Mouse (Mus musculus): Measurements from ENCODE around the gene Vmn1r183. TPM values are rescaled to one million over a fixed set of nuclear protein-coding genes. Genes with fewer than 3 reads are reported as not detected.

The Vmn1r183 gene
- polyA plus RNA-seq (2014; fragmentation: Illumina TruSeq; extraction: RNeasy Lipid Tissue Mini Kit (QIAGEN cat#74804); ENCODE audit: low read depth, low replicate concordance) = not detected

GRCm38 (mm10) chr7:24052660-24053304, at the start of gene Vmn1r183:
TSS of gene Vmn1r183 (plus strand) at chr7:24053254.

GRCm38 (mm10) chr7:24081634-24082431, 28.8 kb downstream of the Vmn1r183 start, which contains the start of gene Zfp180:
TSS of gene Zfp180 (plus strand) at chr7:24081924.

GRCm38 (mm10) chr7:24112156-24112856, 59.3 kb downstream of the Vmn1r183 start, which contains the start of gene Zfp112:
TSS of gene Zfp112 (plus strand) at chr7:24112314.

Other genes starting within 250 kb of the Vmn1r183 start
- gene Vmn1r175, start 242.6 kb upstream of the Vmn1r183 start, polyA plus RNA-seq (2014; fragmentation: Illumina TruSeq; extraction: RNeasy Lipid Tissue Mini Kit (QIAGEN cat#74804); ENCODE audit: low read depth, low replicate concordance) = not detected
- not detected for gene Vmn1r176, start 215.9 kb upstream of the Vmn1r183 start, polyA plus RNA-seq (2014; fragmentation: Illumina TruSeq; extraction: RNeasy Lipid Tissue Mini Kit (QIAGEN cat#74804); ENCODE audit: low read depth, low replicate concordance)
- not detected for gene Vmn1r177, start 186.8 kb upstream of the Vmn1r183 start, polyA plus RNA-seq (2014; fragmentation: Illumina TruSeq; extraction: RNeasy Lipid Tissue Mini Kit (QIAGEN cat#74804); ENCODE audit: low read depth, low replicate concordance)
- gene Vmn1r178, start 161.2 kb upstream of the Vmn1r183 start, polyA plus RNA-seq (2014; fragmentation: Illumina TruSeq; extraction: RNeasy Lipid Tissue Mini Kit (QIAGEN cat#74804); ENCODE audit: low read depth, low replicate concordance) = not detected
- gene Vmn1r179, start 126.3 kb upstream of the Vmn1r183 start, polyA plus RNA-seq (2014; fragmentation: Illumina TruSeq; extraction: RNeasy Lipid Tissue Mini Kit (QIAGEN cat#74804); ENCODE audit: low read depth, low replicate concordance) = not detected
- gene Vmn1r180, start 102.6 kb upstream of the Vmn1r183 start, polyA plus RNA-seq (2014; fragmentation: Illumina TruSeq; extraction: RNeasy Lipid Tissue Mini Kit (QIAGEN cat#74804); ENCODE audit: low read depth, low replicate concordance) = not detected
- gene Vmn1r181, start 78.6 kb upstream of the Vmn1r183 start, polyA plus RNA-seq (2014; fragmentation: Illumina TruSeq; extraction: RNeasy Lipid Tissue Mini Kit (QIAGEN cat#74804); ENCODE audit: low read depth, low replicate concordance) = not detected
- not detected for gene V1rd19, start 51.6 kb upstream of the Vmn1r183 start, polyA plus RNA-seq (2014; fragmentation: Illumina TruSeq; extraction: RNeasy Lipid Tissue Mini Kit (QIAGEN cat#74804); ENCODE audit: low read depth, low replicate concordance)
- gene Zfp180, start 28.7 kb downstream of the Vmn1r183 start, polyA plus RNA-seq (2014; fragmentation: Illumina TruSeq; extraction: RNeasy Lipid Tissue Mini Kit (QIAGEN cat#74804); ENCODE audit: low read depth, low replicate concordance) = 5.3 TPM
- gene Zfp112, start 59.1 kb downstream of the Vmn1r183 start, polyA plus RNA-seq (2014; fragmentation: Illumina TruSeq; extraction: RNeasy Lipid Tissue Mini Kit (QIAGEN cat#74804); ENCODE audit: low read depth, low replicate concordance) = 0.77 TPM
- 3.6 TPM for gene Zfp235, start 80.9 kb downstream of the Vmn1r183 start, polyA plus RNA-seq (2014; fragmentation: Illumina TruSeq; extraction: RNeasy Lipid Tissue Mini Kit (QIAGEN cat#74804); ENCODE audit: low read depth, low replicate concordance)
- 0.11 TPM for gene Zfp114, start 121.8 kb downstream of the Vmn1r183 start, polyA plus RNA-seq (2014; fragmentation: Illumina TruSeq; extraction: RNeasy Lipid Tissue Mini Kit (QIAGEN cat#74804); ENCODE audit: low read depth, low replicate concordance)
- gene Zfp111, start 158.2 kb downstream of the Vmn1r183 start, polyA plus RNA-seq (2014; fragmentation: Illumina TruSeq; extraction: RNeasy Lipid Tissue Mini Kit (QIAGEN cat#74804); ENCODE audit: low read depth, low replicate concordance) = 1.5 TPM
- gene Zfp109, start 184.3 kb downstream of the Vmn1r183 start, polyA plus RNA-seq (2014; fragmentation: Illumina TruSeq; extraction: RNeasy Lipid Tissue Mini Kit (QIAGEN cat#74804); ENCODE audit: low read depth, low replicate concordance) = 1.2 TPM
- gene Zfp108, start 201.5 kb downstream of the Vmn1r183 start, polyA plus RNA-seq (2014; fragmentation: Illumina TruSeq; extraction: RNeasy Lipid Tissue Mini Kit (QIAGEN cat#74804); ENCODE audit: low read depth, low replicate concordance) = 1.1 TPM
- gene Zfp93, start 217.2 kb downstream of the Vmn1r183 start, polyA plus RNA-seq (2014; fragmentation: Illumina TruSeq; extraction: RNeasy Lipid Tissue Mini Kit (QIAGEN cat#74804); ENCODE audit: low read depth, low replicate concordance) = 1.4 TPM
- gene Zfp61, start 248.0 kb downstream of the Vmn1r183 start, polyA plus RNA-seq (2014; fragmentation: Illumina TruSeq; extraction: RNeasy Lipid Tissue Mini Kit (QIAGEN cat#74804); ENCODE audit: low read depth, low replicate concordance) = not detected

Data from liver, adult 10 weeks (tissue).